Mouse (Mus musculus): ENCODE results near the gene Prr13. TPM values are rescaled to one million over a fixed set of nuclear protein-coding genes. Genes with fewer than 3 reads are reported as not detected.

Gene Prr13
- total and polyA plus RNA-seq, 3 experiments = 78.6 to 254 (median 86.0) TPM

DNA sequence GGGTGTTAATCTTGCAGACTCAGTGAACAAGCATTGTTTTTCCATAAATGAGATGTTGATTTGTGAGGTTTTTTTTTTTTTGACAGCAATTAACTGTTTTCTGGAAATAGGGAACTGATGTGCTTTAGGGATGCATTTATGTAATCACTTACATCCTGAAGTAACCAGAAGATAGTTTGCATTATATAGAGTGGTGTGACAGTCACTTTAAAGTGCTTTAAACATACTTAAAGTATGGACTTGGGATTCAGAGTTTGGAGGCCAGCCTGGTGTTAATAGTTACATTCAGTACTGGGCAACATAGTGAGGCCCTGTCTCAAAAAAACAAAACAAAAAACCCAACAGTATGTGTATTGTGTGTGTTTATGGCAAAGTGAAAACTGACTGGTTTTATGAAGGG is 12.9 kb downstream of the Prr13 start:
- H3K4me1 ChIP-seq (ENCODE audit: insufficient read depth, low read depth, low read length) = peaks cover 18% of the 10 kb centered on the region
- H3K36me3 ChIP-seq (replicated peaks) = peaks cover 62% of the 10 kb centered on the region
- peaks cover 6% of the 10 kb centered on the region; the same call in 1 of the 2 replicates for H3K9me3 ChIP-seq (replicated peaks)
- DNase-seq (ENCODE audit: low spot score) (no peak), ATAC-seq (ENCODE audit: extremely low read depth, insufficient number of reproducible peaks, low FRiP score, poor library complexity, severe bottlenecking) (no peak)
- no peaks in the 10 kb centered on the region for H3K27me3 ChIP-seq (ENCODE audit: insufficient read depth, low read length)
- H3K4me3 ChIP-seq (ENCODE audit: low read depth, low read length) = peak overlapping the region; percentile 82
- TF ChIP-seq GATA2 (IDR thresholded peaks at IDR 0.05; ENCODE audit: borderline replicate concordance, low read depth, low read length) = no peak
- TF ChIP-seq POLR2AphosphoS5 (IDR thresholded peaks at IDR 0.05; ENCODE audit: insufficient replicate concordance, low read depth, low read length) = no peak
- TF ChIP-seq CTCF (IDR thresholded peaks at IDR 0.05; ENCODE audit: low read depth, low read length) = no peak
- TF ChIP-seq GATA1 (IDR thresholded peaks at IDR 0.05; ENCODE audit: borderline replicate concordance, low read length) = no peak
- no peak for TF ChIP-seq TAL1 (conservative IDR thresholded peaks at IDR 0.05; ENCODE audit: low read depth, low read length)

DNA sequence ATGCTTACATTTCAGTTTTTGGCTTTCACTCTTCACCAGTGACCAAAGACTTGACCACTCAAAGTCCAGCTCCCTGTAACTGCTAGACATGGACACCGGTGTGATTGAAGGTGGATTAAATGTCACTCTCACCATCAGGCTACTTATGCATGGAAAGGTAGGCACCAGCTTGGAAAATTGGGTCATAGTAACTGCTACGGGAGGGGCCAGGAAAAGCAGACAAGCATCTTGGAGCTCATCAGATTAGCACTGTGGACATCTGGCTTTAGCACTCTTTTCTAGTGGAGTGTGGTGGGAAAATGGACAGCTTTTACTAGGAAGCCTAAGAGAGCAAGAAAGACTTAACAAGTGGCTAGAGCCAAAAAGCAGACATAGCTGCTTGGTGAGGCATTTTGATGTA is 14.4 kb downstream of the Prr13 start:
- no peak for DNase-seq (ENCODE audit: low spot score)
- H3K36me3 ChIP-seq (replicated peaks) = peaks cover 65% of the 10 kb centered on the region
- H3K27me3 ChIP-seq (ENCODE audit: insufficient read depth, low read length) = no peaks in the 10 kb centered on the region
- no peak overlapping the region; the same call in 1 of the 2 replicates for H3K4me3 ChIP-seq (ENCODE audit: low read depth, low read length)
- TF ChIP-seq GATA1 (IDR thresholded peaks at IDR 0.05; ENCODE audit: borderline replicate concordance, low read length) (no peak), CTCF (IDR thresholded peaks at IDR 0.05; ENCODE audit: low read depth, low read length) (no peak), GATA2 (IDR thresholded peaks at IDR 0.05; ENCODE audit: borderline replicate concordance, low read depth, low read length) (no peak), POLR2AphosphoS5 (IDR thresholded peaks at IDR 0.05; ENCODE audit: insufficient replicate concordance, low read depth, low read length) (no peak), TAL1 (conservative IDR thresholded peaks at IDR 0.05; ENCODE audit: low read depth, low read length) (no peak)
- H3K4me1 ChIP-seq (ENCODE audit: insufficient read depth, low read depth, low read length) = peaks cover 18% of the 10 kb centered on the region
- no peak for ATAC-seq (ENCODE audit: extremely low read depth, insufficient number of reproducible peaks, low FRiP score, poor library complexity, severe bottlenecking)
- H3K9me3 ChIP-seq (replicated peaks) = peaks cover 6% of the 10 kb centered on the region; the same call in 1 of the 2 replicates

DNA sequence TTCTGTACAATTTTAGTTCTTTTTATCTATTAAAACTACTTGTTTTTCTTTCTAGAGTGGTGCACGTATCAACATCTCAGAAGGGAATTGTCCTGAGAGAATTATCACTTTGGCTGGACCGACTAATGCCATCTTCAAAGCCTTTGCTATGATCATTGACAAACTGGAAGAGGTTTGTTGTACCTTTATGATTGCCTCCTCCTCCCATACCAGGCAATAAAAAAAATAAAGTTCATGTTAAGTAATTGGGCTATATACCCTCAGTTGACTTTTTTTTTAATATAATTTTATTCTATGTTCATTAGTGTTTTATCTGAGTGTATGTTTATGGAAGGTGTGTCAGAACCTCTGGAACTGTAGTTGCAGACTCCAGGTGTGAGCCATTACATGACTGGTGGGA is 15.7 kb downstream of the Prr13 start:
- Histone ChIP-seq H3K27me3 (ENCODE audit: insufficient read depth, low read length) (no peaks in the 10 kb centered on the region), H3K4me3 (ENCODE audit: low read depth, low read length) (no peak overlapping the region), H3K4me1 (ENCODE audit: insufficient read depth, low read depth, low read length) (peaks cover 12% of the 10 kb centered on the region), H3K9me3 (replicated peaks) (no peaks in the 10 kb centered on the region), H3K36me3 (replicated peaks) (peaks cover 65% of the 10 kb centered on the region)
- no peak for DNase-seq (ENCODE audit: low spot score)
- no peak for ATAC-seq (ENCODE audit: extremely low read depth, insufficient number of reproducible peaks, low FRiP score, poor library complexity, severe bottlenecking)
- no peak for TF ChIP-seq CTCF (IDR thresholded peaks at IDR 0.05; ENCODE audit: low read depth, low read length)
- no peak for TF ChIP-seq POLR2AphosphoS5 (IDR thresholded peaks at IDR 0.05; ENCODE audit: insufficient replicate concordance, low read depth, low read length)
- TF ChIP-seq TAL1 (conservative IDR thresholded peaks at IDR 0.05; ENCODE audit: low read depth, low read length) = no peak
- no peak for TF ChIP-seq GATA1 (IDR thresholded peaks at IDR 0.05; ENCODE audit: borderline replicate concordance, low read length)

DNA sequence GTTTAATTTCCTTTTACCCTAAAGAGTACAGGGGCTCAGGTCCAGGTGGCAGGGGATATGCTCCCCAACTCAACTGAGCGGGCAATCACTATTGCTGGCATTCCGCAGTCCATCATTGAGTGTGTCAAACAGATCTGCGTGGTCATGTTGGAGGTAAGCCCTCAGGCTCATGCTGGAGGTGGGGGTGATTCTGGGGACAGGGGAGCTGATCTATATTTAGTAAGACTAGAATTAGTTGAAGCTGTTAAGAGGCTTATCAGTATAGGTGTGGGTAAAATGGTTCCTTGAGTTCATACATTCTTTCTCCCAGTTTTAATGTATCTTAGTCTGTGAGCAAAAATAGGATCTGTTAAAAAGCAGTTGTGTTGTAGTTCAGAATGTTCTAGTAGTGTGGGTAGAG is 24.3 kb downstream of the Prr13 start:
- ATAC-seq (ENCODE audit: extremely low read depth, insufficient number of reproducible peaks, low FRiP score, poor library complexity, severe bottlenecking) = no peak
- Histone ChIP-seq H3K36me3 (replicated peaks) (peaks cover 90% of the 10 kb centered on the region), H3K4me1 (ENCODE audit: insufficient read depth, low read depth, low read length) (peaks cover 23% of the 10 kb centered on the region), H3K27me3 (ENCODE audit: insufficient read depth, low read length) (no peaks in the 10 kb centered on the region), H3K9me3 (replicated peaks) (no peaks in the 10 kb centered on the region), H3K4me3 (ENCODE audit: low read depth, low read length) (no peak overlapping the region)
- no peak for DNase-seq (ENCODE audit: low spot score)
- TF ChIP-seq TAL1 (conservative IDR thresholded peaks at IDR 0.05; ENCODE audit: low read depth, low read length) (no peak), POLR2AphosphoS5 (IDR thresholded peaks at IDR 0.05; ENCODE audit: insufficient replicate concordance, low read depth, low read length) (no peak), GATA1 (IDR thresholded peaks at IDR 0.05; ENCODE audit: borderline replicate concordance, low read length) (no peak), GATA2 (IDR thresholded peaks at IDR 0.05; ENCODE audit: borderline replicate concordance, low read depth, low read length) (no peak), CTCF (IDR thresholded peaks at IDR 0.05; ENCODE audit: low read depth, low read length) (no peak)

DNA sequence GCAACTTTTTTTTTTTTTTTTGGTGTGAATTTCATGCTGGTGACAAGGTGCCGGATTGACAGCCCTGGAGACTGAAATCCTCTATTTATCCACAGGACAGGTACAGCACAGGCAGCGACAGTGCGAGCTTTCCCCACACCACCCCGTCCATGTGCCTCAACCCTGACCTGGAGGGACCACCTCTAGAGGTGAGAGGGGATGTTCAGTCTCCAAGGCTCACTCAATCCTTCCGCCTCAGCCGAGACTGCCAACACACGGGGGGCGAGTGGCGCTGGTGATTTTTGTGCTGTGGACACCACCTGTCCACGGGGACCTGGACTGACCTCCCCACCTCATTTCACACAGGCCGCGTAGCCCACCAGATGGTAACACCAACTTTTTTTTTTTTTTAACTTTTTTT is 27.0 kb downstream of the Prr13 start:
- ATAC-seq (ENCODE audit: extremely low read depth, insufficient number of reproducible peaks, low FRiP score, poor library complexity, severe bottlenecking) = no peak
- TF ChIP-seq CTCF (IDR thresholded peaks at IDR 0.05; ENCODE audit: low read depth, low read length) (no peak), TAL1 (conservative IDR thresholded peaks at IDR 0.05; ENCODE audit: low read depth, low read length) (no peak), GATA2 (IDR thresholded peaks at IDR 0.05; ENCODE audit: borderline replicate concordance, low read depth, low read length) (no peak), POLR2AphosphoS5 (IDR thresholded peaks at IDR 0.05; ENCODE audit: insufficient replicate concordance, low read depth, low read length) (no peak), GATA1 (IDR thresholded peaks at IDR 0.05; ENCODE audit: borderline replicate concordance, low read length) (no peak)
- H3K4me3 ChIP-seq (ENCODE audit: low read depth, low read length) = no peak overlapping the region

DNA sequence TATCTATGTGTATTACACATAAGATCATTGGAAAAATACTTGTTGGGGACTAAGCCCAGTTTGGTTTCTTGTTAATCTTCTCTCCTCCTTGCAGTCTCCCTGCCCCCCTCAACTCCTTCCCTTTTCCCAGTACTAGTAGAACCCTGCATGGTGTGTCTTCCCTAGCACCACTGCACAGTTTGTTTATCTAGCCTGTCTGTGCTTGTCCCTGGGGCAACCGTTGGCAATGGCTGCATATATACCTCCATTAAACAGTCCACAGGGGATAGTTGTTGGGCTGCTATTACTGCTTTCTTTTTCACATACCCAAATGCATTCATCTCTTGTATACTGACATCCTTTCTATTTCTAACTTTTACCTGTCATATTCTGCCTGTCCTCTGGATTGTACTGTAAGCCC is 28.8 kb downstream of the Prr13 start:
- ATAC-seq (ENCODE audit: extremely low read depth, insufficient number of reproducible peaks, low FRiP score, poor library complexity, severe bottlenecking) = no peak
- no peak for DNase-seq (ENCODE audit: low spot score)

More for the DNA sequence above, 27.0 kb downstream of the Prr13 start:
- Histone ChIP-seq H3K4me1 (ENCODE audit: insufficient read depth, low read depth, low read length) (peaks cover 23% of the 10 kb centered on the region), H3K9me3 (replicated peaks) (no peaks in the 10 kb centered on the region), H3K27me3 (ENCODE audit: insufficient read depth, low read length) (no peaks in the 10 kb centered on the region), H3K36me3 (replicated peaks) (peaks cover 92% of the 10 kb centered on the region)
- no peak for DNase-seq (ENCODE audit: low spot score)

More for the DNA sequence above, 28.8 kb downstream of the Prr13 start:
- Histone ChIP-seq H3K9me3 (replicated peaks) (no peaks in the 10 kb centered on the region), H3K36me3 (replicated peaks) (peaks cover 92% of the 10 kb centered on the region), H3K27me3 (ENCODE audit: insufficient read depth, low read length) (no peaks in the 10 kb centered on the region), H3K4me1 (ENCODE audit: insufficient read depth, low read depth, low read length) (peaks cover 23% of the 10 kb centered on the region), H3K4me3 (ENCODE audit: low read depth, low read length) (no peak overlapping the region)
- no peak for TF ChIP-seq GATA1 (IDR thresholded peaks at IDR 0.05; ENCODE audit: borderline replicate concordance, low read length)
- TF ChIP-seq GATA2 (IDR thresholded peaks at IDR 0.05; ENCODE audit: borderline replicate concordance, low read depth, low read length) = no peak
- TF ChIP-seq CTCF (IDR thresholded peaks at IDR 0.05; ENCODE audit: low read depth, low read length) = no peak
- no peak for TF ChIP-seq POLR2AphosphoS5 (IDR thresholded peaks at IDR 0.05; ENCODE audit: insufficient replicate concordance, low read depth, low read length)
- no peak for TF ChIP-seq TAL1 (conservative IDR thresholded peaks at IDR 0.05; ENCODE audit: low read depth, low read length)
